Mouse (Mus musculus) E14TG2a.4 (cell line): Measurements from ENCODE around the gene Erich2.
A peak's percentile ranks its signal among the peaks of the same experiment; 100 is the strongest.

Experiments used
- H3K27me3 ChIP-seq: 2 replicates; pipeline ENCODE4 v1.6.1; 2014; ENCODE audit warnings: low read length, control low read depth; ENCODE audit not compliant: insufficient read depth
- H3K36me3 ChIP-seq: 2 replicates; pipeline ENCODE4 v1.6.1; 2014; ENCODE audit warnings: low read length, control low read depth; ENCODE audit not compliant: insufficient read depth
- H3K4me1 ChIP-seq: replicated peaks from 2 replicates; pipeline ENCODE4 v1.6.1; 2014; ENCODE audit warnings: low read depth, low read length, control low read depth
- H3K4me3 ChIP-seq: replicated peaks from 2 replicates; pipeline ENCODE4 v1.5.1; 2014; ENCODE audit warnings: mild to moderate bottlenecking, low read length
- H3K9me3 ChIP-seq: 2 replicates; pipeline ENCODE4 v1.6.1; 2014; ENCODE audit warnings: low read length, control low read depth
- CTCF ChIP-seq: conservative IDR thresholded peaks from 2 replicates; pipeline ENCODE4 v1.5.1; 2014; ENCODE audit warnings: low read length
- NANOG ChIP-seq: IDR thresholded peaks from 2 replicates; pipeline ENCODE4 v1.6.1; 2014; ENCODE audit warnings: borderline replicate concordance, low read length, mixed read lengths
- POU5F1 ChIP-seq: IDR thresholded peaks from 2 replicates; pipeline ENCODE4 v1.6.1; 2014; ENCODE audit warnings: low read length, borderline replicate concordance

Erich2 gene

GRCm38 (mm10) chr2:70558843-70559451 lies 50.3 kb downstream of the Erich2 start:
- peak overlapping the region; percentile 62 for H3K4me3 ChIP-seq
- no peaks in the 10 kb centered on the region for H3K36me3 ChIP-seq
- no peaks in the 10 kb centered on the region for H3K9me3 ChIP-seq
- H3K27me3 ChIP-seq = peaks cover 38% of the 10 kb centered on the region
- H3K4me1 ChIP-seq = peaks cover 71% of the 10 kb centered on the region
- no peak for TF ChIP-seq POU5F1
- no peak for TF ChIP-seq CTCF
- no peak for TF ChIP-seq NANOG

- Histone ChIP-seq H3K4me1 (peaks cover 77% of the 10 kb centered on the region), H3K4me3 (peak overlapping the region; percentile 62)
- TF ChIP-seq NANOG (no peak), POU5F1 (no peak), CTCF (no peak)
Observed at GRCm38 (mm10) chr2:70559520-70559919, 50.9 kb downstream of the Erich2 start.

GRCm38 (mm10) chr2:70561077-70561795 lies 52.6 kb downstream of the Erich2 start:
- H3K9me3 ChIP-seq = no peaks in the 10 kb centered on the region
- peaks cover 86% of the 10 kb centered on the region for H3K4me1 ChIP-seq
- peak; percentile 55 for TF ChIP-seq CTCF
- TF ChIP-seq NANOG = no peak
- peaks cover 61% of the 10 kb centered on the region for H3K27me3 ChIP-seq
- H3K4me3 ChIP-seq = peak overlapping the region; percentile 82
- 0 out of 2 replicates have a peak, but pooled peaks cover 8% of the 10 kb centered on the region for H3K36me3 ChIP-seq

More at GRCm38 (mm10) chr2:70559520-70559919, 50.9 kb downstream of the Erich2 start:
- Histone ChIP-seq H3K9me3 (no peaks in the 10 kb centered on the region), H3K36me3 (no peaks in the 10 kb centered on the region), H3K27me3 (peaks cover 44% of the 10 kb centered on the region)

GRCm38 (mm10) chr2:70562011-70562491 lies 53.4 kb downstream of the Erich2 start:
- Histone ChIP-seq H3K4me1 (peaks cover 86% of the 10 kb centered on the region), H3K36me3 (0 out of 2 replicates have a peak, but pooled peaks cover 8% of the 10 kb centered on the region), H3K27me3 (peaks cover 69% of the 10 kb centered on the region), H3K9me3 (no peaks in the 10 kb centered on the region), H3K4me3 (peak overlapping the region; percentile 82)
- TF ChIP-seq CTCF = no peak
- no peak for TF ChIP-seq NANOG
- no peak for TF ChIP-seq POU5F1

GRCm38 (mm10) chr2:70562611-70562980 lies 54.0 kb downstream of the Erich2 start:
- Histone ChIP-seq H3K4me3 (peak overlapping the region; percentile 82), H3K36me3 (0 out of 2 replicates have a peak, but pooled peaks cover 8% of the 10 kb centered on the region), H3K4me1 (peaks cover 86% of the 10 kb centered on the region), H3K9me3 (no peaks in the 10 kb centered on the region), H3K27me3 (peaks cover 75% of the 10 kb centered on the region)
- TF ChIP-seq POU5F1 (no peak), CTCF (no peak), NANOG (no peak)

- TF ChIP-seq POU5F1 = no peak
- no peak for TF ChIP-seq CTCF
- TF ChIP-seq NANOG = no peak
- no peaks in the 10 kb centered on the region for H3K9me3 ChIP-seq
- 0 out of 2 replicates have a peak, but pooled peaks cover 8% of the 10 kb centered on the region for H3K36me3 ChIP-seq
- H3K27me3 ChIP-seq = peaks cover 80% of the 10 kb centered on the region
- peaks cover 87% of the 10 kb centered on the region for H3K4me1 ChIP-seq
- peak overlapping the region; percentile 82 for H3K4me3 ChIP-seq
Observed at GRCm38 (mm10) chr2:70562981-70563671, 54.5 kb downstream of the Erich2 start.

- Histone ChIP-seq H3K9me3 (no peaks in the 10 kb centered on the region), H3K4me3 (peak overlapping the region; percentile 82), H3K27me3 (peaks cover 89% of the 10 kb centered on the region), H3K4me1 (peaks cover 90% of the 10 kb centered on the region), H3K36me3 (0 out of 2 replicates have a peak, but pooled peaks cover 8% of the 10 kb centered on the region)
- no peak for TF ChIP-seq CTCF
- no peak for TF ChIP-seq POU5F1
- TF ChIP-seq NANOG = no peak
Observed at GRCm38 (mm10) chr2:70563721-70564645, 55.4 kb downstream of the Erich2 start.
